Mouse (Mus musculus) T-helper 2 cell (primary cell): Measurements from ENCODE around the gene Dbt.

Experiments used
- in situ Hi-C: fragments of 300-600 bp; cut with MboI, MseI; formaldehyde crosslinking; loops from one replicate; pipeline ENCODE4 v1.15.1; 2025; ENCODE audit warnings: high pct_unique_total_duplicates

Dbt gene

DNA sequence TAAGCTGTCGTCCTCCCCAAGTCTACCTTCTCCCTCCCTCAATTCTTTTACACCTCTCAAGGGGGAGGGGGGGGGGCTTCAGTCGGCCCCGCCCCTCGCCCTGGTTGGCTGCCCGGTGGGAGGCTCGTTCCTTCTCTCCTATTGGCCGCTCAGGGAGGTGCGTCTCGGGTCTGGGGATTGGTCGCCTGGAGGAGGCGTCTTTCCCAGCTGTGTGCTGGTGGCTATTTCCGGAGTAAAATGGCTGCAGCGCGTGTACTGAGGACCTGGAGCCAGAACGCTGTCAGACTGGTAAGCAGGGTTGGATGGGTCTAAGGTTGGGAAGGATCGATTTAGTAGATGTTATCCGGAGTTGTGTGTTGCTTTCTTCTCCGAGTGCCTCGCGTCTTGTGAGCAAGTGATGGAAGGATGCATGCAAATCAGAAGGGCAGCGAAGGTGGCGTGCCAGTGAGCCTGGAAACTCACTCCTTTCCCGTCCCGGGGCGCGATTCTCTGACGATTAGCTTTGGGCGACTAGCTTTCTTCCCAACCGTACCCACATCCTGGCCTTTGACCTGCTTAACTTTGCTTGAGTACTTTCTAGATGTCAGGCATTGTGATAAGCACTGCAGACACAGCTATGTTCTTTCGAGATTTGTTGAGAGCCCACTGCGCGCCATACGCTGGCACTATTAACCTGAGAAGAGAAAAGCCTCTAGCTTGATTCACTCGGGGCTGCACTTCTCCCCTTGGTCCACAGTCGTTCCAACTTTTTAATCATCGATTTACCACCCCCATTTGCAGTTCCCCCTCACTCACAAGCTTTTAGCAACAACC lies at the start of gene Dbt:
Dbt (plus strand) TSS at position 167 of the 813 bp plus-strand sequence.
- in situ Hi-C loops: no loop called here

DNA sequence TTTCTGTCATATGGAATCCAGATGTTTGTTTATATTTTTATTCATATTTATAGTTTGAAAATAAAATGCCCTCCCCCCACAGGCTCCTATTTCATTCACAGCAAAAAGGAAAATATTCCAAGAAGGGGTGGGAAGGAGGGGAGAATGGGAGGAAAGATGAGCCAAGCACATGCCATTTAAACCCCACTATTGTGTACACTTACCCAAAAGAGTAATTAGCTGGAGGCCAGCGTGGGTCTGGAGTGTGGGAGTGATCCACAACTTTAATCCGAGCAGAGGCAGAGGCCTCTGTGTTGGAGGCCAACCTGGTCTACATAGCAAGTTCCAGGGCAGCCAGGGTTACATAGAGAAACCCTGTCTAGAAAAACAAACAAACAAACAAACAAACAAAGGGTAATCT lies 48.6 kb upstream of the Dbt start:
- in situ Hi-C loops: no loop called here

DNA sequence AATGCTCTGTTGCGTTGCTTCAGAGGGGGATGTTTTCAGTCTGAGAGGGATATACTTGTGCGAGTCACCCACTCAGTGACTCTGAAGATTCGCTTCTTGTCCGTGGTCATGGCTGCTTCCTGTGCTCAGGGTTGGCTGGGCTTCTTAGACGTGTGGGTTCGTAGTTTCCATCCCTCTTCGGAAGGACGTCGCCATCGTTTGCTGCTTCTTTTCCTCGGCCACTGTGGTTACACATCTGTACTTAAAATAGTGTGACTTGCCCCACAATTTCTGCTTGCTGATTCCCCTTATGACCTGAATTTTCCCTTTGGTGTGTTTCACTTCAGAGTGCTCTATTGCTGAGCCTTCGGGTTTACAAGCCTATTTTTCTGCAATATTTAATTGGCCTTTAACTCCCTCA lies 47.2 kb upstream of the Dbt start:
- in situ Hi-C loops: no loop called here

DNA sequence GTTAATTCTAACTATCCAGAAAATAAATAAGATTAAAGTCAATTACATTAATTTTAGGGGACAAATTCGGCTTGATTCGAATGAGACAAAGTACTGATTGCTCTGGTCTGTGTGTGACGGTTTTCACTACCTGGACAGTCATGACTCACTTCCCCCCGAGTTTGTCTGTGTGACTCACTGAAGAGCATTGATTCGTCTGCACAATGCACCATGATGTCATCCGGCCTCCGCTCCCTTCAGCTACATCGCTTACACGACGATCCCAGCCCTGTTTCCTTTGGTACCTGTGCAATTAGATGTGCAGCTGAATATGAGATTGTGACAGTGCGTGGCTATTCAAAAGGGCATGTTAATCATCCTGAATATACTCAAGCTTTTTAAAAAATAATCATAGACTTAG lies 38.3 kb upstream of the Dbt start:
- in situ Hi-C loops: no loop called here

DNA sequence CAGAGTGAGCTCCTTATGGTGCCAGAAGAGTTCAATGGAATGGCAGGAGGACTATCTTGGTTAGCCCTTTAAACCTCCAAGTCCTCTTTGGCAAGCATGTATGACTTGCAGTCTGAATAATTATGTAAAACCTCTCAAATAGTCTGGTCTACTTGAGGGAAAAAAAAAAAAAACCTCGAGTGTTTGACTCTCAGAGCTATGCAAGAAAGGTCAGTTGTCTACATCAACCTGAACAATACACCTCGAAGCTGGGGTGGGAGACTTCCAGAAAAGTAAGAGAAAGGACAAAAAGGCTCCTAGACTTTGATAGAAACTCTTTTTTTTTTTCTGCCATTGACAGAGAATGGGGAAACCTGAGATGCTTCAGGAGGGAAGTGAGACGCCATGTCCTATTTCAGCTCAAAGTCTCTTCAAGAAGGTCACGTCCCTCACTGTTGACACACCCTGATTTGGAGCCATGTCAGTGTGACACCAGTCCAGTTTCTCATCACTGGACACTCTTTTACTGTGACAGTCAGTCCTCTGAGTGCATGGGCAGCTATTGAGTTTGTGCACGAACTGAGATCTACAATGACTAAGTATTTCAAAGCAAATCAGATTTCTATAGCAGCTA lies 36.1 kb upstream of the Dbt start:
- in situ Hi-C loops: no loop called here

DNA sequence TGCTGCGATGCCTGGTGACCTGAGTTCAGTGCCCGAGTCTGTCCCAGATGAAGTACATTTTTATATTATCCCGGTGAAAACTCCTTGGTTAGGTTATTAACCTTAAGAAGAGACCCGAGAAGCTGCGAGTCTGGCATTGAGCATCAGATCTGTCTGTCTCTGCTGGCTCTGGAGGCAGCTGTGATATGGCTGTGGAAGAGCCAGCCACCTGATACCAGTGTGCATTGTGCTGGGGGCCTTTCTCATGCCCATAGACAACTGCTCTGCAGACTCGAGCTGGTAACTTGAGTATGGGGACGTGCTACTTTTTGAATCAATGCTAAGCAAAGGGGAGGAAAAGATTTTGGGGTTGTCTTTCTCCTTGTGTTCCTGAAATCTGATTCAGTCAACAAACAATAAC lies 35.5 kb upstream of the Dbt start:
- in situ Hi-C loops: no loop called here

DNA sequence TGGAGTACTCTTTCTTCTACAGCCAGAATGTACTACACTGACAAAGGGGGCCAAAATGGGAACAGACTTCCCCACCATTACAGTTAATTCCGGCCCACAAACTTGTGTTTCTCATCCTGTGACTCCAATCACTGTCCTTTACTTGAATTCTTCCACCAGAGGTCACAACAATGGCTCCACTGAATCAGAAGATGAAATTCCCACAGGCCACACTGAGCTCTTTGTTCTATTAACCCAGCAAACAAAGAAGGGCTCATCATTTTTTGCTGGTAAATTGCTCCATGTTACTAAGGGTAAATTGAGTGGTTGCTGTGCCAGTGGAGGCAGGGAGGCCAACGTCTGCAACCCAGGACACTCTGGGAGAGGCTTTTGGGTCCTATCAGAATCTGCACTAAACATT lies 32.8 kb upstream of the Dbt start:
- in situ Hi-C loops: no loop called here

DNA sequence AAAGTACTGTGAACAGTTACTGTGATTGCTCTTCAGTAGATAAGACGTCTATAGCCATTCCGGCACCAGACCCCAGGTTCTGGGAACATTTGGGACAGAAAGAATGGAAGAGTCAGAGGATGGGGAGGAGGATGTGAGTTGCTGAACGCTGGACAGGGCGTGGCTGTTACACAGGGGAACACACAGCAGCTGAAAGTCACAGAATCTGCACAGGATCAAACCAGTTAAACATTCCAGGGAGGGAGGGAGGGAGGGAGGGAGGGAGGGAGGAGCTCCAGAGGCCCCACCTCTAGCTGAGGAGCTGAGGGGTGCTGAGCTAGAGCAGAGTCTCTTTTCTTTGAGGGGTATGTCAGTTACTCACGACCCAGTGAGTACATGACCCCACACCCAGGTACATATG lies 31.9 kb upstream of the Dbt start:
- in situ Hi-C loops: no loop called here

DNA sequence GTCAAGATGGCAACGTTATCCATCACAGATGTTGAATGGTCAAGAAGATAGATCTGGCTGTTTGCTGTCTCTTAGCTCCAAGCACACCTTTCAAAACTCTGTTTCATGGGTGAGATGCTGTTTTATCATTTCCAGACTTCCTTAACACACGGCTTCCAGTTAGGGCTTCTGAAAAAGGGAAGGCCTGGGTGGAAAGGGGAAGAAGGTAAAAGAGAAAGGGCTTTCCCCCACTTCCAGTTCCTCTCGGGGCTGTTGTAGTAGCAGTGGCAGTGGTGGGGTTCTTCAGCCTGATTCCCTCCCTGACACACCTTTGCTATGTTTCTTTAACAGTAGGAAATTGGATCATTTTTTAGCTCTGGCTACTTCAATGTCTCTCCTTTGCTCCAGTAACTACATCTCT lies 30.1 kb upstream of the Dbt start:
- in situ Hi-C loops: no loop called here

DNA sequence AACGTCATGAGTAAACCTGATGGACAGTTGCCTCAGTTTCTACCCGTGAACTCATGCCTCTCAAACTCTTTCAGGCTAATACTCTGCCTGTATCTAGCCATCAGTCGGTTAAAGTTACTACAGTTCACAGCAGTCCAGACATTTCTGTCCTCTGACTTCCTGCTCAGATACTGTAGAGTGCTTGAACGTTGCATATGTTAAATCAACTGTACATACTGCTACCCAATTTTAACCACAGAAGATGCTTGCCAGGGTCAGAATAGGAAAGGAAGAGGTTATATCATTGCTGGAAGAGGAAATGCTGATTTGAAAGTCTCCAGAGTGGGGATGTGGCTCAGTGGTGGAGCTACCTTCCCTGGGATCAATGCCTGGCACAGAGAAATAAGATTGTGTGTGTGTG lies 29.6 kb upstream of the Dbt start:
- in situ Hi-C loops: no loop called here

DNA sequence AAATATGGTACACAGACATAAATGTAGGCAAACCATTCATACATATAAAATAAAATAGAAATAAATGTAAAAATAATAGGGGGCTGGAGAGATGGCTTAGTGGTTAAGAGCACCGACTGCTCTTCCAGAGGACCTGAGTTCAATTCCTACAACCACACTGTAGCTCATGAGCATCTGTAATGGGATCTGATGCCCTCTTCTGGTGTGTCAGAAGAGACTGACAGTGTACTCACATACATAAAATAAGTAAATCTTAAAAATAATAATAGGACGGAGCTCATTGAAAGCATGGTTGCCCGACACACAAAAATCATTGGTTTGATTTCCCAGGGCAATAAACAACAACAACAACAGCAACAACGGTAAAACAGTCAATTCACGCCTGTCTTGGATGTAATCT lies 21.9 kb upstream of the Dbt start:
- in situ Hi-C loops: loop anchor here (5.0 kb wide), 1 partner anchor 69 kb away; the partner anchor contains the start of gene Cdc14a

DNA sequence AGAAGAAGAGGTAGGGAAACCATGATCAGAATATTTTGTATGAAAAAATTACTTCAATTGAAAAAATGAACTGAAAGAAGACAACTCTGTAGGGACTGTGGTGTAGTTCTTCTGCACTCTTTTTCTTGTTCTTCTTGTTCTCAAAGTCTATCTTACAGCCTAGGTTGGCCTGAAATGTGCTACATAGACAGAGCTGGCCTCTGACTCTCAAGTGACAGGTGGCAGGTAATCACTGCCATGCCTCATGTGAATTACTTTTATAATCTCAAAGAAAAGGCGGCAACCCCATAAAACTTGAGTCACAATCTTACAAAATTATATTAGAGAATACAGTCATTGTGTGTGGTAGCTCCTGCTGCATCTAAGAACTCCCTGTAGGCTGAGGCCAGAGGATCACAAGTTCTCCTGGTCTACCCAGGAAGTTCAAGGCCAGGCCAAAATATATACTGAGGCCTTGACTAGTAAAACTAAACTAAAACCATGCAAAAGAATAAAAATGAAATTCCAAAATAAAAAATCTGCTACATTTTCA lies 20.9 kb upstream of the Dbt start:
- in situ Hi-C loops: loop anchor here (5.0 kb wide), 1 partner anchor 70 kb away; the partner anchor contains the start of gene Cdc14a

DNA sequence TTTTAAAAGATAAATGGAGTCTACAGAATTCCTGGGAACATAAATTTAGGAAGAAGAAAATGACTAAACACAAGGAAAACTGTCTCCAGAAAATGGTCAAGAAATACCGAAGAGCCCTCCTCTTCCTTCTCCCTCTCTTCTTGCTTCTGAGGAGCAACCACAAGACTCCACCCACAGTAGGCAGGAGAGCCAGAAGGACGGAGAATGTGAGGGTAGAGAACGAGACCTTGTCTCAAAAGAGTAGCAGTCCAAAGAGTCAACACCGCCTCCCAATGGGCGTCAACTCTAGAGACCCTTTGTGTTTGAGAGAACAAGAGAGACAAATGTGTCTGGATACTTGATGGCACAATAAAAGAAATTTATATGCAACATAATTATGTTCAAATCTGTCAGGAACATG lies 19.2 kb upstream of the Dbt start:
- in situ Hi-C loops: loop anchor here (5.0 kb wide), 1 partner anchor 71 kb away; the partner anchor contains the start of gene Cdc14a

DNA sequence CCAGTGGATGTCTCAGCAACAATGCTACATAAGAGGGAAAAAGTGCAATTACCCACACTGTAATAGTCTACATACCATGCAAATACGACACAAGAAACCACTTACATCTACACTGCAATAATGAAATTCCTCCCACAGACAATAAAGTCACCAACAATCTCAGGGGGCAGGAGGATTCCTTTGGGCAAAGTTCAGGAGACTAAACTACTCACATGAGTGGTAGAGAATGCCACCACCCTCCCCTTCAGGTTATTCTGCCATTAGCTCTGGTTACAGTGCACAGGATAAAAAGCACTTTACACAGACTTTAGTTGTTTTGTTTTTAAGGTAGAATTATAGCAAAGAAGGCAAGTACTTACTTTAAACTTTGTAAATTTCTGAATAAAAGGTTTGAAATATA lies 17.2 kb upstream of the Dbt start:
- in situ Hi-C loops: no loop called here

DNA sequence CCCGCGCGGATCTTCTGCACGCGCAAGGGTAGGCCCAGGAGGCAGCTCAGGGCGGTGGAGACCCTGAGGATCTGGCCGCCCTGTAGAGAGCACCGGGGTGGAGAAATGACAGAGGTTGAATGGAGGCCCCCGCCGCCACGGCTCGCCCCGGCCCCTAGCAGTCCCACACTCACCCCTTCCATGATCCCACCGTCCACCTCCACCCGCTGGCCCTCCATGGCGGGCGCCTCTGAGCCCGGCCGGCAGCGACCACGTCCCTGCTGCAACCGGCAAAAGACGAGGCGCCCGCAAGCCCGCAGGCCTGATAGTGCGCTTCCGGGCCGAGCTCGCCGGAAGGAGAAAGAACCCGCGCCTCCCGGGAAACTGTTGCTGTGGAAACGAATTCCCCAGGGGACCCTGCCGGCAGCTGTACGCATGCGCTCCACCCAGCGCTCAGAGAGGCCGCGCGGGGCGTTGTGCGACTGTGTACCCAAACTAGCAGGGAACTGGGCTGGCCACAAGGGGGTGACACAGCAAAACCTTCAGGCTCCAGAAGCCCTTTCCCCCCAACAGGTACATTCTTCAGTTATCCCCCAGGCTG lies 5.0 kb upstream of the Dbt start, which contains the start of gene Rtca:
Rtca (minus strand) TSS at position 437 of the 580 bp plus-strand sequence.
- in situ Hi-C loops: loop anchor here (10.0 kb wide), 1 partner anchor 173 kb away; no protein-coding TSS in a partner anchor

DNA sequence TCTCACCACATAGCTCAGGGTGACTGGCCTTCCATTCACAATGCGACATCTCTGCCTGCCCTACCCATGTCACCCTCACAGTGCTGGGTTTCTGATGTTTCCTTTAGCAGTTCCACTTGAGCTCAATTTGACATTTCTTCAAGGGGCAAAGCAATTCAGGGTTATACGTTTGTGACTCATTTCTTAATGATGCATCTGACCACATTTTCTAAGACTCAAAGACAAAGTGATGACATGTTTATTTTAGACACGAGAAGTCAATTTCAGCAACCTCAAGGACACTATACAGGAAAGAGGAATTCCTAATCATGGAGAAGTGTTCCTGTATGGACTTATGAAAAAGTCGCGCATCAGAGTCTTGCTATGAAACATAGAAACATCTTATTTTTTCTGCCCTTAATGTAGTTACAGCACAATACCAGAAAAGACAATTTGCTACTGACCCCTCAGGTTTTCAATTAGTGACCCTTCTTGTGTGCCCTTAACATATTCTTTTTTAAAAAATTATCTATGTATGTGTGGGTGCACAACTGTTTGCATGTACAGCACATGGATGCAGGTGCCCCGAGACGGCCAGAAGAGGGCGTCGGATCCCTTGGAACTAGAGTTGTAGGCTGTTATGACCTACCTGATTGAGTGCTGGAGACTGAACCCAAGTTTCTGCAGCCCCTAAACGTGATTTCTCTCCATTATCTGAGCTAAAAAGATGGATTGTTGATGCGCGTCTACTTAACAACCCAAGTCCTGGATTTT lies 543 bp upstream of the Dbt start:
- in situ Hi-C loops: no loop called here

DNA sequence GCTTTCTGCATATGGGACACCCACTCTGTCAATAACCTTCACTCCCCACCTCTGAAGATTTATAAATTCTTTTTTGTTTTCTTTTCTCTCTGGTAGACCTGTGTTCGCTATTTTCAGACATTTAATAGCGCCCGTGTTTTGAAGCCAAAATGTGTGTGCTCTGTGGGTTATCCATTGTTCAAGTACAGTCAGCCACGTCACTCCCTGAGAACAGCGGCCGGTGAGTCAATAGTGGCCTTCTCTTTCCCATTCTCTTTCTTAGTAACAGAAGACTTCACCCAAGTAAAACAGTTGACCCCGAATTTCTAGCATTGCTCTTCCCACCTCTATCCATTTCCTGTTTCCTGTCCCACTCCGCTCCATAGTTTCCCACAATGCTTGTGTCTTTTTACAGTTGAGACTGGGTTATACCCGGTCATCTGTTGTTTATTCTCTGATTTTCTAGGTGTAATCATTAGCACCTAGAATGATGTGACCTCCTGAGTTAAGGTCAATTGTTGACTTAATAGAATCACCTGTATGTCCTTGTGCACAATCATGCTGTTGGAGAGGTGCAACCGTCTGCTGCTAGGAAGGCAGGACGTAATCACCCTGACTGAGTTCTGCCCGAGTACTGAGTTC lies 7.4 kb downstream of the Dbt start:
- in situ Hi-C loops: no loop called here

DNA sequence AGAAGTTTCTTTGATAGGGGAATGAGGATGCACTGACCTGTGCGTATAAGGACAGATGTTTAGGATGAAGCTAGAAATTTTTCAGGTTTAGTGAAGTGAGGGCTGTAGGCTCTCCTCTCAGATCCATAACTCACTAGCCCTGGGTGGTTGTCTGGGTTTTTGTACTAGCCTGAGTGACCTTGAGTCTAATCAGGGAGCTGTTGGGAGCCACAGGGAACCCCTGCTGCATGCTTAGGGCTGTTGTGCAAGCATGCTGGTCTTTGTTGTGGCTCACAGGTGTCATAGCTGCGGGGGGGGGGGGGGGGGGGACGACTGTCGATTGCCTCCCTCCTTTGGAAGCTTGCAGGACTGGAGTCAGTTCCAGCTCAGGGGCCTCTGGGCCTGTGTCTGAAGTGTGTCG lies 16.9 kb downstream of the Dbt start:
- in situ Hi-C loops: no loop called here

DNA sequence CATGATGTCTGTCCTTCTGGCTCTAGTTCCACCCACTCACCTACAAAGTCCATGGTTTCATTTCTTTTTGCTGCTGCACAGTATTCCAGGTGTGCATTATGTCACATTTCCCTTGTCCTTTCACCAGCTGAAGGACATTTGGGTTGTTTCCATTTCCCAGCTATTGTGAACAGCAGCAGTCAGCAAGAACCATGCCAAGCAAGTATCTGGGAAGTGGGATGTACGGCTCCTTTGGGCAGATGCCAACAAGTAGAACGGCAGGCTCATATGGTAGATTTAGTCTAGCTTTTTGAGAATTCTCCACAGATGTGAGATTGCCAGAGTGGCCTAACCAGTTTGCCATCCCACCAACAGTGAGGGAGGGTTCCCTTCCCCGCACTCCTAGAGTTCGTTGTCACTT lies 18.0 kb downstream of the Dbt start:
- in situ Hi-C loops: no loop called here

DNA sequence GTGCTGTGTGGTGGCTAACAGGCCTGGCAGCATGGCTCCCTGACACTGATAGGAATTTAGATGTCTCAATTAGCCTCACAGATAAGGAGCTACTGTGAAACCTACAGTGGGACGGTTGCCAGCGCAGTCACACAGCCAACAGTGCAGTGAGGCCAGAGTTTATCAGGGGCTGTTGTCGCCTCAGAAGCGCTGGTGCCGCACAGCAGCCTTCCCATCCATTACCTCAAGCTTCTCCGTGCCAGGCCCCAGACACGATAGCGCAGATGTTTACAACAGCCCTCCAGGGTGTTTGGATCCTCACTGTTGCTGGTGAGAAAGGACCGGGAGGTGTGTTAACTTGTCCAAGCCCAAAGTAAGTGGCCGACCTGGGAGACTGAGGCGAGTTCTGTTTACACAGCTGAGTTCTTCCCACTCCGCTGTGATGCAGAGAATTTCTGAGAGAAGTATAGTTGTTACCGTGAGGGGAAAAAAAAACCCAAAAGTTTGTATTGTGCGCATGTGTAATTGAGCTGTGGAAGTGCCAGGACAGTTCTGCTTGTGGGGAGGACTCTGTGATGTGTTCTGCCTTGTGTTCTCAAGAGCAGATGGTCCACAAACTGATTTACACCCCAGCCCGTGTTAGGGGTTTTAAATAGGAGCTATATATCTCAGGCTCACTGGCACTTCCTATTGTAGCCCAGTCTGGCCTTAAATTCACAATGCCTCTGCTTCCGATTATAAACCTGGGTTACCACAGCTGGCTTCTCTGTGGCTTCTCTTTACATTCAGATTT lies 23.7 kb downstream of the Dbt start:
- in situ Hi-C loops: no loop called here

DNA sequence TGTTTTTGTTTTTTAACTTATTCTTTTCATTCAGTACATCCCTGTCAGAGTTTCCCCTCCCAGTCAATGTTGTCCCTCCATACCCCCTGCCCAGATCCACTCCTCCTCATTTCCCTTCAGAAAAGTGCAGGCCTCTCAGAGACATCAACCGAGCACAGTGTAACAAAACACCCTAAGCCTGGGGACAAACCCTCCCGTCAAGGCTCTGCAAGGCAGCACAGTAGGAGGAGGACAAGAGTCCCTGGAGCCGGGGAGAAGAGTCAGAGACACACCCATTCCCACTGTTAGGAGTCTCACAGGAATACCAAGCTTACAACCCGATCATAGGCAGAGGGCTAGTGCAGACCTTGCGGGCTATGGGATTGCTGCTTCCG lies 24.3 kb downstream of the Dbt start:
- in situ Hi-C loops: no loop called here
